Mouse (Mus musculus): ENCODE measurements around the gene Igfbp6.

DNA sequence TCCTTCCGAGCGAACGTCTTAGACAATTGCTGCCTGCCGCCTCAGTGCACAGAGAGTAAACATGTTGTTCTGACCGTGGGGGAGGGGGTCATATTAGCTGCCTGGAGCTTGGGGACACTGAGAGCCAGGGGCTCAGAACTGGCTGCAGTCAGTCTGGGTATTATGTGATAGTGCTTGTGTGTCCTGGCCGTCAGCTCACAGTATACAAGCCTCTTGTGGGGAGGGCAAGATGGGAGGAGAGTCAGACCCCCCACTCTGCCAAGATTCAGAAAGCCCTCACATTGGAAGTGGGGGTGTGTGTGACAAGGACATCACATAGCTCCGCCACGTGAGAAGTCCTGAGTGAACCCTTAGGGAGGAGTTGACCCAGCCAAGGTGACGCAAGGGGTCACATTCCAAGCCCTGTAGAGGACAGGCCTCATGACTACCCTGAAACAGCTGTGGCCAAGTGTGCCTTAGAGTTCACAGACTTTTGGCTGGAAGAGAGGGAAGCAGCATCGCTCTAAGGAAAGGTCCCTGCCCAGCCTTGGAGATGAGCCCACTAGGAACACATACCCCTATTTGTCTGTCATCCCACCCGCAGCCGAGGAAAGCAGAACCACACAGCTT, 40.1 kb upstream of the Igfbp6 start:
- no peak for TF ChIP-seq SMC3 (IDR thresholded peaks at IDR 0.05; ENCODE audit: low read depth, low read length)
- no peak for TF ChIP-seq ETS1 (conservative IDR thresholded peaks at IDR 0.05; ENCODE audit: low read depth, low read length)
- no peak for TF ChIP-seq EP300 (IDR thresholded peaks at IDR 0.05; ENCODE audit: low read length)
- TF ChIP-seq POLR2A (IDR thresholded peaks at IDR 0.05; ENCODE audit: low read depth, low read length), result no peak
- no peak for TF ChIP-seq USF1 (IDR thresholded peaks at IDR 0.05; ENCODE audit: low read depth, low read length)
- no peak for TF ChIP-seq TCF12 (IDR thresholded peaks at IDR 0.05; ENCODE audit: low read depth, low read length)
- TF ChIP-seq PAX5 (IDR thresholded peaks at IDR 0.05; ENCODE audit: low read length), result no peak
- TF ChIP-seq MAZ (IDR thresholded peaks at IDR 0.05; ENCODE audit: low read depth, low read length), result no peak
- no peak for TF ChIP-seq CTCF (conservative IDR thresholded peaks at IDR 0.05 in 1 of 2, IDR thresholded peaks at IDR 0.05 in 1 of 2; ENCODE audit: low read depth in 2 of 2, low read length in 2 of 2)
